Mouse (Mus musculus) MEL (cell line): ENCODE data around the gene Ggta1.

Experiments used
- CTCF ChIP-seq, 3 experiments: IDR thresholded peaks in 2 of 3; conservative IDR thresholded peaks in 1 of 3; 2 replicates each; pipeline ENCODE4 v1.5.1; 2011 to 2012; ENCODE audit warnings: low read length in 3 of 3, low read depth in 2 of 3, mild to moderate bottlenecking in 2 of 3, improper control_type of control experiment in 1 of 3, inconsistent platforms in 1 of 3, mixed read lengths in 1 of 3, moderate library complexity in 1 of 3; ENCODE audit not compliant: control insufficient read depth in 1 of 3, insufficient read depth in 1 of 3, poor library complexity in 1 of 3, severe bottlenecking in 1 of 3
- GATA1 ChIP-seq: IDR thresholded peaks from 2 replicates; pipeline ENCODE4 v1.6.1; 2011; ENCODE audit warnings: low read depth, low read length, improper control_type of control experiment
- POLR2A ChIP-seq, 2 experiments: IDR thresholded peaks; 2 replicates each; pipeline ENCODE4 v1.6.1; 2011 to 2012; ENCODE audit warnings: low read length in 2 of 2, mild to moderate bottlenecking in 2 of 2, control low read depth in 1 of 2, improper control_type of control experiment in 1 of 2, low read depth in 1 of 2, moderate library complexity in 1 of 2; ENCODE audit not compliant: control insufficient read depth in 1 of 2, insufficient read depth in 1 of 2, poor library complexity in 1 of 2
- POLR2AphosphoS5 ChIP-seq: IDR thresholded peaks from 2 replicates; pipeline ENCODE4 v1.6.1; 2012; ENCODE audit warnings: low read depth, borderline replicate concordance, mild to moderate bottlenecking, inconsistent platforms, low read length, moderate library complexity, mixed read lengths
- RAD21 ChIP-seq: IDR thresholded peaks from 2 replicates; pipeline ENCODE4 v1.6.1; 2011; ENCODE audit warnings: mild to moderate bottlenecking, low read depth, low read length, improper control_type of control experiment
- RCOR1 ChIP-seq: IDR thresholded peaks from 2 replicates; pipeline ENCODE4 v1.6.1; 2012; ENCODE audit warnings: low read depth, mild to moderate bottlenecking, inconsistent platforms, low read length, improper control_type of control experiment
- ZNF384 ChIP-seq: IDR thresholded peaks from 2 replicates; pipeline ENCODE4 v1.6.1; 2012; ENCODE audit warnings: low read depth, mild to moderate bottlenecking, inconsistent platforms, low read length, improper control_type of control experiment

GRCm38 (mm10) chr2:35493566-35493965 is 30.5 kb upstream of the Ggta1 start:
- TF ChIP-seq ZNF384 (no peak), POLR2AphosphoS5 (no peak), GATA1 (no peak), CTCF (IDR thresholded peaks at IDR 0.05 in 2 of 3, conservative IDR thresholded peaks at IDR 0.05 in 1 of 3; ENCODE audit: control insufficient read depth in 1 of 3, insufficient read depth in 1 of 3, low read depth in 2 of 3, low read length in 3 of 3, poor library complexity in 1 of 3, severe bottlenecking in 1 of 3) (no peak), RCOR1 (no peak), RAD21 (no peak), POLR2A (IDR thresholded peaks at IDR 0.05; ENCODE audit: control insufficient read depth in 1 of 2, insufficient read depth in 1 of 2, low read depth in 1 of 2, low read length in 2 of 2, poor library complexity in 1 of 2) (no peak)
